Mouse (Mus musculus): ENCODE results near the gene Gm45062. TPM values are rescaled to one million over a fixed set of nuclear protein-coding genes. Genes with fewer than 3 reads are reported as not detected.

The Gm45062 gene
- total and polyA plus RNA-seq, 3 experiments: 2.2 to 3.6 TPM; not detected in 1

- Histone ChIP-seq H3K9me3 (replicated peaks; ENCODE audit: insufficient read depth, low read length) (no peaks in the 10 kb centered on the region), H3K4me1 (ENCODE audit: control insufficient read depth in 1 of 2, insufficient read depth in 2 of 2, low read length in 2 of 2) (peaks cover 0 to 2% of the 10 kb centered on the region in 2 experiments; a peak in 1 of 4 replicates), H3K9ac (ENCODE audit: control insufficient read depth, low read depth, low read length, poor library complexity, severe bottlenecking) (no peak overlapping the region), H3K36me3 (ENCODE audit: control insufficient read depth in 1 of 2, insufficient read depth in 2 of 2, low read length in 2 of 2) (no peaks in the 10 kb centered on the region), H3K27me3 (ENCODE audit: control insufficient read depth in 1 of 2, insufficient read depth in 2 of 2, low read length in 2 of 2) (no peaks in the 10 kb centered on the region), H3K4me3 (ENCODE audit: control insufficient read depth in 1 of 2, insufficient read depth in 1 of 2, low read depth in 2 of 2, low read length in 2 of 2) (no peak overlapping the region), H3K79me2 (ENCODE audit: control insufficient read depth, insufficient read depth, low read length, poor library complexity) (no peaks in the 10 kb centered on the region), H3K27ac (ENCODE audit: control insufficient read depth, low read depth, low read length) (no peak overlapping the region)
- DNase-seq (ENCODE audit: low read depth, low spot score): no peak
- no peak for TF ChIP-seq UBTF (IDR thresholded peaks at IDR 0.05; ENCODE audit: borderline replicate concordance, insufficient read depth, low read depth, low read length)
- TF ChIP-seq SMC3 (IDR thresholded peaks at IDR 0.05; ENCODE audit: low read depth, low read length): no peak
- no peak for TF ChIP-seq POLR2A (IDR thresholded peaks at IDR 0.05; ENCODE audit: control insufficient read depth in 1 of 2, insufficient read depth in 1 of 2, low read depth in 1 of 2, low read length in 2 of 2, poor library complexity in 1 of 2)
- no peak for TF ChIP-seq ELF1 (IDR thresholded peaks at IDR 0.05; ENCODE audit: low read depth, low read length)
- TF ChIP-seq TAL1 (IDR thresholded peaks at IDR 0.05; ENCODE audit: low read length): no peak
- no peak for TF ChIP-seq KAT2A (conservative IDR thresholded peaks at IDR 0.05; ENCODE audit: low read depth, low read length)
- TF ChIP-seq TBP (IDR thresholded peaks at IDR 0.05; ENCODE audit: low read depth, low read length): no peak
- no peak for TF ChIP-seq TCF12 (IDR thresholded peaks at IDR 0.05; ENCODE audit: low read depth, low read length)
- TF ChIP-seq ZMIZ1 (IDR thresholded peaks at IDR 0.05; ENCODE audit: low read depth, low read length): no peak
- TF ChIP-seq JUND (IDR thresholded peaks at IDR 0.05; ENCODE audit: low read depth, low read length): no peak
- TF ChIP-seq RCOR1 (IDR thresholded peaks at IDR 0.05; ENCODE audit: low read depth, low read length): no peak
- TF ChIP-seq BHLHE40 (IDR thresholded peaks at IDR 0.05; ENCODE audit: borderline replicate concordance, low read depth, low read length): no peak
- TF ChIP-seq CHD2 (IDR thresholded peaks at IDR 0.05; ENCODE audit: low read length): no peak
- TF ChIP-seq HCFC1 (IDR thresholded peaks at IDR 0.05; ENCODE audit: low read depth, low read length): no peak
- TF ChIP-seq SIN3A (IDR thresholded peaks at IDR 0.05; ENCODE audit: low read length): no peak
- TF ChIP-seq POLR2AphosphoS5 (IDR thresholded peaks at IDR 0.05; ENCODE audit: borderline replicate concordance, low read depth, low read length): no peak
- TF ChIP-seq GATA1 (IDR thresholded peaks at IDR 0.05; ENCODE audit: low read depth, low read length): no peak
- no peak for TF ChIP-seq EP300 (IDR thresholded peaks at IDR 0.05; ENCODE audit: low read depth in 1 of 2, low read length in 2 of 2)
- TF ChIP-seq ZNF384 (IDR thresholded peaks at IDR 0.05; ENCODE audit: low read depth, low read length): no peak
- TF ChIP-seq ZKSCAN1 (IDR thresholded peaks at IDR 0.05; ENCODE audit: low read depth, low read length): no peak
These were observed 199.3 kb downstream of the Gm45062 start for GRCm38 (mm10) chr6:8458596-8458995.

DNA sequence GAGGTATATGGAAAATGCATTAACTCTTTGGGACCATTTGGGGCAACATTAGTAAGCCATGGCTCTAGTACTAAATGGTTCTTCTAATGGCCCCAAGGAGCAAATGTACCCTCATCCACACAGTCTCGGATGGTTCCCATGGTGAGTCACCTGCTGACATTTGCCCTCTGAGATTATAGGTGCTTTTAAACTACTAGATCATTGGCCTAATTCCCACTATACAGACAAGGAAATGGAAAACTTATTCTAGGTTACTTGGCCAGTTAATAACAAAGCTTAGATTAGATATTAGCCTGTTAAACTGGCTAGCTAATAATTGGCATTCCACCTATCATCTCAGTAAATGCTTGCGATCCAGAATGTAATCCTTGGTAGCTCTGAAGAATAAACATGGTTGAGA is 203.2 kb downstream of the Gm45062 start:
- Histone ChIP-seq H3K27me3 (ENCODE audit: control insufficient read depth in 1 of 2, insufficient read depth in 2 of 2, low read length in 2 of 2) (no peaks in the 10 kb centered on the region), H3K9me3 (replicated peaks; ENCODE audit: insufficient read depth, low read length) (no peaks in the 10 kb centered on the region), H3K9ac (ENCODE audit: control insufficient read depth, low read depth, low read length, poor library complexity, severe bottlenecking) (no peak overlapping the region), H3K36me3 (ENCODE audit: control insufficient read depth in 1 of 2, insufficient read depth in 2 of 2, low read length in 2 of 2) (peaks cover 0 to 5% of the 10 kb centered on the region in 2 experiments; a peak in 1 of 4 replicates), H3K27ac (ENCODE audit: control insufficient read depth, low read depth, low read length) (no peak overlapping the region), H3K4me3 (ENCODE audit: control insufficient read depth in 1 of 2, insufficient read depth in 1 of 2, low read depth in 2 of 2, low read length in 2 of 2) (no peak overlapping the region), H3K79me2 (ENCODE audit: control insufficient read depth, insufficient read depth, low read length, poor library complexity) (no peaks in the 10 kb centered on the region), H3K4me1 (ENCODE audit: control insufficient read depth in 1 of 2, insufficient read depth in 2 of 2, low read length in 2 of 2) (peaks cover 2 to 4% of the 10 kb centered on the region in 2 experiments; a peak in 2 of 4 replicates)
- TF ChIP-seq MAX (IDR thresholded peaks at IDR 0.05; ENCODE audit: low read length) (no peak), E2F4 (IDR thresholded peaks at IDR 0.05; ENCODE audit: borderline replicate concordance, low read depth, low read length) (no peak), RAD21 (IDR thresholded peaks at IDR 0.05; ENCODE audit: low read depth, low read length) (no peak), HCFC1 (IDR thresholded peaks at IDR 0.05; ENCODE audit: low read depth, low read length) (no peak), SMC3 (IDR thresholded peaks at IDR 0.05; ENCODE audit: low read depth, low read length) (no peak), CHD1 (IDR thresholded peaks at IDR 0.05; ENCODE audit: low read depth, low read length) (no peak), TBP (IDR thresholded peaks at IDR 0.05; ENCODE audit: low read depth, low read length) (no peak), UBTF (IDR thresholded peaks at IDR 0.05; ENCODE audit: borderline replicate concordance, insufficient read depth, low read depth, low read length) (no peak), ELF1 (IDR thresholded peaks at IDR 0.05; ENCODE audit: low read depth, low read length) (no peak), MAZ (IDR thresholded peaks at IDR 0.05; ENCODE audit: low read depth, low read length) (no peak), GATA1 (IDR thresholded peaks at IDR 0.05; ENCODE audit: low read depth, low read length) (no peak), MEF2A (IDR thresholded peaks at IDR 0.05; ENCODE audit: extremely low read depth, insufficient replicate concordance, low read depth, low read length, poor library complexity, severe bottlenecking) (no peak)
- DNase-seq (ENCODE audit: low read depth, low spot score): no peak
